Mouse (Mus musculus) bone marrow macrophage, adult 2 months (primary cell): ENCODE results near the gene Cdh12. TPM values are rescaled to one million over a fixed set of nuclear protein-coding genes. Genes with fewer than 3 reads are reported as not detected.
"Not testable (repeated sequence)": the region's sequence is repeated elsewhere in the genome, so short reads cannot be mapped to it uniquely, and the experiment has no call there.

ENCODE experiments used
- H3K27ac ChIP-seq: 2 replicates; pipeline ENCODE4 v1.5.1; 2012; ENCODE audit warnings: low read depth, low read length; ENCODE audit not compliant: insufficient read depth
- H3K4me1 ChIP-seq: 2 replicates; pipeline ENCODE4 v1.6.1; 2012; ENCODE audit warnings: low read length; ENCODE audit not compliant: control insufficient read depth, insufficient read depth
- H3K4me3 ChIP-seq: 2 replicates; pipeline ENCODE4 v1.5.1; 2012; ENCODE audit warnings: mild to moderate bottlenecking, low read length, moderate library complexity; ENCODE audit not compliant: insufficient read depth
- CTCF ChIP-seq: IDR thresholded peaks from 2 replicates; pipeline ENCODE4 v1.5.1; 2012; ENCODE audit warnings: low read depth, mild to moderate bottlenecking, low read length, moderate library complexity
- POLR2A ChIP-seq: IDR thresholded peaks from 2 replicates; pipeline ENCODE4 v1.6.1; 2012; ENCODE audit warnings: mild to moderate bottlenecking, low read depth, low read length, borderline replicate concordance
- polyA plus RNA-seq: library from polyadenylated mRNA; stranded (reverse); fragments of >200 nt; gene quantifications from 2 replicates; pipeline ENCODE4 v1.2.4, GENCODE M21; 2012; ENCODE audit not compliant: missing spikeins, insufficient read depth, insufficient read length

The Cdh12 gene
- polyA plus RNA-seq, 1 experiment: not detected

- Histone ChIP-seq H3K27ac (no peak overlapping the region), H3K4me3 (no peak overlapping the region), H3K4me1 (no peaks in the 10 kb centered on the region)
- TF ChIP-seq CTCF: no peak
- TF ChIP-seq POLR2A: no peak
These were observed 559.4 kb downstream of the Cdh12 start for GRCm38 (mm10) chr15:21008487-21008886.

DNA sequence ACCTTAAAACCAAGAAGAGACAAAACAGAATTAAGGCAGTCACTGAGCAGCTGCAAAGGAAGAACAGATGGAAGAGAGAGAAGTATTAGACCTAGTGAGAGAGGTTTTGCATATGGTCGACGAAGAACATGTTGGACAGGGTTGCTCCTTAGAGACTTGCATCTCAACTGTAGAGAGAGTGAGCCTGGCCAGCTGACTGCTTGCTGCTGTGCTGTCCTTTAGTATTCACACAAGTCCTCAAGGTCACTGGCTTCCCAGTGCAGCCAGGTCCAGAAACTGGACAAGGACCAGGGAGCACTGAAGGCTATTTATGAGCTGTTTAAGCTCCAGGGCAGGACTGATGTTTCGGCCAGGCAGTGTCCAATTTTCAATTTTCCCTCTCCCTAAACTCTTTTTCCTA is 559.9 kb downstream of the Cdh12 start:
- H3K4me3 ChIP-seq: no peak overlapping the region
- no peaks in the 10 kb centered on the region for H3K4me1 ChIP-seq
- no peak for TF ChIP-seq POLR2A
- TF ChIP-seq CTCF: no peak
- H3K27ac ChIP-seq: no peak overlapping the region

DNA sequence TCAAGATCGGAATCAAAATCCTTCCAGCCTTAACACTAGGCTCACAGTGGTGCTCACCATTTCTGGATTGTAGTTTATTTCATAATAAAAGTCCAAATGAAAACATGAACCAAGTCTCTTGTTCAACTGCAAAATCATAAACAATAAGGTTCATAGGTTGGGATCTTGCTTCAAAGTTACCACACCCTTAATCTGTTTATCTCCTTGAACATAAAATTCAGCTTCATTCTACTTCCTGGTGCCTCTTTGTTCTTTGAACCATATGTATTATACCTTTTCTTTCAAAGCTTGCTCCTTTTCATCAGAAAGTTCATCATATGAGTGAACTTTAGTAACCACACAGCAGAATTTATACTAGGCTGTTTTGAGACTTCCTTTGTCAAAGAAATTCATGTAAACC is 614.6 kb downstream of the Cdh12 start:
- H3K27ac ChIP-seq: no peak overlapping the region
- no peak for TF ChIP-seq POLR2A
- no peak for TF ChIP-seq CTCF
- H3K4me1 ChIP-seq: no peaks in the 10 kb centered on the region
- H3K4me3 ChIP-seq: no peak overlapping the region

GRCm38 (mm10) chr15:21069264-21069663 is 620.2 kb downstream of the Cdh12 start:
- no peaks in the 10 kb centered on the region for H3K4me1 ChIP-seq
- TF ChIP-seq POLR2A: no peak
- no peak for TF ChIP-seq CTCF
- no peak overlapping the region for H3K4me3 ChIP-seq

DNA sequence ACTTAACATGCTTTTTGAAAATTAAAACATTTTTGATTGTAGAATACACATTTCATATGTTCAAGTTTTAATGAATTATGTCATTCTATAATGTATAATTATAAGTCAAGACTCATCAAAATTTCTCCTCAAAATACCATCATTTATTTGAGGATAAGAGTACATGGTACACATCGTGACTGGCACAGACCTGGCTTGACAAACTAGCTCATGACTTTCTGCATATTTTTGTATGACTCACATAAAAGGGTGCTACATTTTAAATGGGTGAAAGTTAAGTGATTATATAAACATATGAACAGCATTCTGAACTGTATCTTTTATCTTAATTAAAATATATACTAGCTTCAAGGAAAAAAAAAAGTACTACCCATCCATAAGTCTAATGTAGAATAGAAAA is 643.8 kb downstream of the Cdh12 start:
- TF ChIP-seq CTCF (no peak), POLR2A (no peak)
- H3K27ac ChIP-seq: no peak overlapping the region
- no peak overlapping the region for H3K4me3 ChIP-seq
- H3K4me1 ChIP-seq: no peaks in the 10 kb centered on the region

More at GRCm38 (mm10) chr15:21069264-21069663, 620.2 kb downstream of the Cdh12 start:
- H3K27ac ChIP-seq: no peak overlapping the region

DNA sequence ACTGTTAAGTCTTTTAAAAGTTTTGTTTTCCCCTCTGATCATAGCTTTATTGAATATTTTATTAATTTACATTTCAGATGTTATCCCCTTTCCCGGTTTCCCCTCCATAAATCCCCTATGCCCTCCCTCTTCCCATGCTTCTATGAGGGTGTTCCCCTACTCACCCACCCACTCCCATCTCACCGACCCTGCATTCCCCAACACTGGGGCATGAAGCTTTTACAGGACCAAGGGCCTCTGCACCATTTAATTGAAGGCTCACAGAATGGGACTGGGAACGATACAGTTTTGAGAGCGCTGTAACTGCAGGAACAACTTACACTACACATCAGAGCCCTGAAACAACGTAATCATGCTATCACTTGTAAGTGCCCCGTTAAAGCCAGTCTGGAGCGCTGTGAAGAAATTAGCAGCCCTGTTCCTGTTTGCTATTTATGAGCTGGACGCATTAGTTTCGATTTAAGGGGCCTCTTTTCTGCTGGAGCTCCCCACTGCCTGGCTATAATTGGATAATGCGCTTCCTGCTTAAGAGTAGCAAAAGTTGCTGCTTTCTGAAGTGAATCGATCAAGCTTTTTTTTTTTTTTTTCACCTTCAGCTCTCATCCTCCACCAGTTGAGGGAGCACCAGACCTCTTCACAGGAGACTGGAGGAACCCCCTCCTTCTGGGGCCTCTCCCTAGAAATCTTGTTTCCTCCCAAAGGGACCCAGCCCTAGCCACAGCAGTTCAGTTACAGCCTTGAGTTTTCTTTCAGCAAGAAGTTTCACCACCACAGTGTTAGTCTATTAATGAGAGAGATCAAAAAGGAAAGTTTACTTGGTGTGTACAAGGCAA is 660.2 kb downstream of the Cdh12 start:
- Histone ChIP-seq H3K4me1 (no peaks in the 10 kb centered on the region), H3K4me3 (peak overlapping the region; percentile 11), H3K27ac (no peak overlapping the region)
- TF ChIP-seq POLR2A: no peak
- TF ChIP-seq CTCF: no peak

DNA sequence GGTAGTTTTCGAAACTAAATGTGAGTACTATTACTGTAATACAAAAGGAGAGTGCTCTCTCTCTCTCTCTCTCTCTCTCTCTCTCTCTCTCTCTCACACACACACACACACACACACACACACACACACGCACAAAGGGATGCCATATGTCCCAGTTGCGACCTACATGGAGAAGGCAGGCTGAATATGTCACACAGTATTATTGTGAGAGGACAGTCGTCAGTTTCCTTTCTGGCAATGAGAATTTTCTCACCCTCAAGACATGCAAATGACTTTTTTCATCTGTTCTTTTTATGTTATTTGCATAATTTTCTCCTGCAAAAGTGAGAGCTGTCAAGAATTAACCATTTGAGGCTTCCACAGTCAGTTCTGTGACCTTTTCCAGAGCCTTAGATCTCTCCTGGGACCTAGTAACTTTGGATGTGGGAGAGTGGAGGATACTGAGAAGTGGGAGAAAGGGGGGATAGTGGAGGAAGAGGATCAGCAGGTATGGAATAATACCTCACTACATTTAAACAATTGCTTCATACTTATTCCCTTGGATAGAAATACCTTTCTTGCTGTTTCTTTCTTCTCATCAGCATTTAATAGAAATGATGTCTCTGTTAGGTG is 660.9 kb downstream of the Cdh12 start:
- Histone ChIP-seq H3K4me3 (no peak overlapping the region), H3K27ac (no peak overlapping the region), H3K4me1 (no peaks in the 10 kb centered on the region)
- TF ChIP-seq POLR2A: no peak
- TF ChIP-seq CTCF: no peak

DNA sequence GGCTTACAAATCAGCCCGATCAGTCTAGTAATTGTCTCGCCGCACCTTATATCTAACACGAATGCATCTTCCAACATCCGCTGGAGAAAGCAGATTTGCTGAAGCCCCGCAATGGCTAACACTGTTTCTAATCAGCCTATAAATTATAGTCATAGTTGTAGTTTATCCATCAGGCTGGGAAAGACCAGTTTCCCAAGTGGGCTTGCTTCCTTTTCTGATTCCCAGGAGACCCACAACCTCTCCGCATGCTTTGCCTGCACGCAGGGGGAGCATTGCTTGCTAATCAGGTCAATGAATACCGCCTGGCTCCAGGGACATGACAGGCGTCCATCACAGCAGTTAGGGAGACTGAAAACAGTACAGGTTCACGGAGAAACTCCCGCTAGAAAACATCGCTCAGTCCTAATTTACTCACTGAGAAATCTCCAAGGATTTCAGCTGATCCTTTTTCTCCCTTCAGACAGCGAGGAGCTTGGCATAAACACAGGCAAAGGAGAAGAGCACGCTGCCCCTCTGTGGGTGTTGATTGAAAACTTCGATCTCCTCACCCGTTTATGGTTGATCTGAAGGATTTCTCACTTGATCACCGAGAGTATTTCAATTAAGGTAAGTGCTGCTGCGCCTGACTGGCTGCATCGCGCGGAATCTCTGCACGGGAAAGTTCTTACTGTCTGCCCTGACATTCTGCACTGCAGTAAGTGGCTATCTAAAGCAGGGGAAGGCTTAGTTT is 662.0 kb downstream of the Cdh12 start:
- Histone ChIP-seq H3K4me1 (no peaks in the 10 kb centered on the region), H3K4me3 (no peak overlapping the region), H3K27ac (no peak overlapping the region)
- TF ChIP-seq POLR2A (no peak), CTCF (no peak)

DNA sequence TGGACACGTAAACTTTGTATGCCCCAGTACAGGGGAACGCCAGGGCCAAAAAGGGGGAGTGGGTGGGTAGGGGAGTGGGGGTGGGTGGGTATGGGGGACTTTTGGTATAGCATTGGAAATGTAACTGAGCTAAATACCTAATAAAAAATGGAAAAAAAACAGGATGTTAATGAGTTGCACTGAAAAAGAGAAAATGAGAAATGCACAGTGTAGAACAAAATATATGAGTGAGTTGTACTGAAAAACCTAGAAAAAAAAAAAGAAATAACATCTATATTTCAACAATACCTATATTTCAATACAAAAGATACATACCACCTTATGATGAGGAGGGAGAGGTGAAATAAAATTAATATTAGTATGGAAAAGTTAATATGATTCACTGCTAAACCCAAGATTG is 665.7 kb downstream of the Cdh12 start:
- H3K4me1 ChIP-seq, H3K27ac ChIP-seq, H3K4me3 ChIP-seq: not testable (repeated sequence)

DNA sequence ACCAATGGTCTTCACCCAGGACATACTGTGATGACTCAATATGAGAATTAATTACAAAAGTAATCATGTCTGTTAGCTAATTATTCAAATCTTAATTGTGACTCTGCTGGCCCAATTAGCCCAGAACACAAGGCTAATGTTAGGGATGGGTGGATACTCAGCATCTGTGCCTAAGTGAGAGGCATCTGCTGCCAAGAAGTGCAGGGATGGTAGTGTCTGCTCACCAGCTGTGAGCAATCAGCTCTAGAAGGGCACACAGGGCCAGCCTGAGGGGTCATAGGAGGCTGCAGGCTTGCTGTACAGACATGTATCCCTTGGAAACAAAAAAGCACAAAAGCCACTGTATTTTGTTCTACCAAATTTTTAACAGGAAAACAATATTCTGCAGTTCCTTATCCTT is 681.6 kb downstream of the Cdh12 start:
- no peak for TF ChIP-seq POLR2A
- Histone ChIP-seq H3K4me3 (no peak overlapping the region), H3K4me1 (no peaks in the 10 kb centered on the region), H3K27ac (no peak overlapping the region)
